Mouse (Mus musculus) CH12.LX (cell line): Measurements from ENCODE around the gene Sfxn2.

Experiments
- CTCF ChIP-seq, 2 experiments: IDR thresholded peaks in 1 of 2; conservative IDR thresholded peaks in 1 of 2; 2 replicates each; pipeline ENCODE4 v1.5.1; 2011 to 2012; ENCODE audit warnings: low read depth in 2 of 2, low read length in 2 of 2, improper control_type of control experiment in 1 of 2, inconsistent platforms in 1 of 2, mild to moderate bottlenecking in 1 of 2, moderate library complexity in 1 of 2
- EP300 ChIP-seq: IDR thresholded peaks from 2 replicates; pipeline ENCODE4 v1.6.1; 2011; ENCODE audit warnings: low read length, improper control_type of control experiment
- MEF2A ChIP-seq: IDR thresholded peaks from 2 replicates; pipeline ENCODE4 v1.6.1; 2014; ENCODE audit warnings: low read depth, mild to moderate bottlenecking, inconsistent platforms, low read length, improper control_type of control experiment, borderline replicate concordance
- MXI1 ChIP-seq: IDR thresholded peaks from 2 replicates; pipeline ENCODE4 v1.6.1; 2011; ENCODE audit warnings: mild to moderate bottlenecking, low read depth, low read length, improper control_type of control experiment
- MYC ChIP-seq: IDR thresholded peaks from 2 replicates; pipeline ENCODE4 v1.6.1; 2011; ENCODE audit warnings: low read depth, mild to moderate bottlenecking, improper control_type of control experiment, low read length
- TCF12 ChIP-seq: IDR thresholded peaks from 2 replicates; pipeline ENCODE4 v1.6.1; 2014; ENCODE audit warnings: low read depth, mild to moderate bottlenecking, inconsistent platforms, low read length, improper control_type of control experiment
- ZC3H11A ChIP-seq: IDR thresholded peaks from 2 replicates; pipeline ENCODE4 v1.6.1; 2012; ENCODE audit warnings: low read depth, mild to moderate bottlenecking, inconsistent platforms, low read length, improper control_type of control experiment
- ZNF384 ChIP-seq: IDR thresholded peaks from 2 replicates; pipeline ENCODE4 v1.6.1; 2012; ENCODE audit warnings: low read depth, low read length, improper control_type of control experiment, inconsistent platforms

DNA sequence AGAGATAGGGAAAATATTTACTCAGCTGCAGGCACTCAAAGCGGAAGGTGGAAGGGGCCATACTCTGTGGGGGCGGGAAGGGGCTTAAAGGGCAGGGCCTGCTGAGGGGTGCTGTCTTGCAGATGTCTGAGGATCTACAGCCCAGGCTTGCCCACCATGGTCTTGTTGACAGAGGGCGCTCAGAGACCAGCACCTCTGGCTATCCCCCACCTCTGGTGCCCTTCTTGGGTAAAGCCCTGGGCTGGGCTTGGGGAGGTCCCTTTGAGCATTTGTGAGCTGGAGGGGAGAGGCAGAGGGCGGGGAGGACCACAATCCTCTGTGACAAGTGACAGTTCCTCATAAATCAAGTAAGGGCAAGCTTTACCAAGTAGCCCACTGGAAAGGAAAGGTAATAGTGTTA is 40.1 kb upstream of the Sfxn2 start:
- TF ChIP-seq MXI1 (no peak), MEF2A (no peak), MYC (no peak), ZNF384 (no peak), EP300 (no peak), TCF12 (peak; percentile 41; the same call in 1 of the 2 replicates), CTCF (conservative IDR thresholded peaks at IDR 0.05 in 1 of 2, IDR thresholded peaks at IDR 0.05 in 1 of 2; ENCODE audit: low read depth in 2 of 2, low read length in 2 of 2) (no peak; a peak in 1 of 4 replicates), ZC3H11A (no peak)
